Mouse (Mus musculus): ENCODE data around the gene Vmn1r77.

DNA sequence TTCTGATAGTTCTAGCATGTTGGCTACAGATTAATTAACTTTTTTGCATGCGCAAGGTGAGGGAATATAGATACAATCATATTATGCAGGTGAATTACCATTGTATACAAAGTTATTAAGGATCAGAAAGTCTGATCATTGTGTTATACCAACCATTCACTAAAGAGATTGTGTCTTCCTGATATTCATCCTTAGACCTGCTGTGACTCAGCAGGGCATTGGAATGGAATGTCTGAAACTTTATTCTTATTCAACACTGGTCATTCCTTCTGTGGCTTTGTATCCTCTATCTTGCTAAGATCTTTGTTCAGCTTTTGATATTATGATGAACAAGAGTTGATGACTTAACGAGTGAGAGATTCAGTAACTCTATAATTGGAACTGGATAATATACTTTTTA is 4.1 kb downstream of the Vmn1r77 start:
- TF ChIP-seq TCF12 (IDR thresholded peaks at IDR 0.05; ENCODE audit: low read depth, low read length) (no peak), NELFE (IDR thresholded peaks at IDR 0.05; ENCODE audit: low read depth, low read length) (no peak), CTCF (conservative IDR thresholded peaks at IDR 0.05 in 1 of 2, IDR thresholded peaks at IDR 0.05 in 1 of 2; ENCODE audit: low read depth in 2 of 2, low read length in 2 of 2) (no peak), EP300 (IDR thresholded peaks at IDR 0.05; ENCODE audit: low read length) (no peak)

All from CH12.LX (cell line).